Mouse (Mus musculus) adrenal gland, adult 2 months (tissue): Measurements from ENCODE around the gene Rab10. TPM values are rescaled to one million over a fixed set of nuclear protein-coding genes. Genes with fewer than 3 reads are reported as not detected.

Experiments
- DNase-seq: peaks from one replicate; pipeline ENCODE4 v3.0.0; 2021
- polyA plus RNA-seq: library from polyadenylated mRNA; depleted of rRNA; stranded (reverse); fragments of >200 nt; gene quantifications from 2 replicates; pipeline ENCODE4 v1.2.3, GENCODE M21; 2012; rRNA removed
- total RNA-seq, 2 experiments: library from RNA; stranded (reverse); gene quantifications; 2 replicates each; pipeline ENCODE4 v1.2.3; 2021

Rab10 gene
- total and polyA plus RNA-seq, 3 experiments, result 65.6 to 206 (median 195) TPM

DNA sequence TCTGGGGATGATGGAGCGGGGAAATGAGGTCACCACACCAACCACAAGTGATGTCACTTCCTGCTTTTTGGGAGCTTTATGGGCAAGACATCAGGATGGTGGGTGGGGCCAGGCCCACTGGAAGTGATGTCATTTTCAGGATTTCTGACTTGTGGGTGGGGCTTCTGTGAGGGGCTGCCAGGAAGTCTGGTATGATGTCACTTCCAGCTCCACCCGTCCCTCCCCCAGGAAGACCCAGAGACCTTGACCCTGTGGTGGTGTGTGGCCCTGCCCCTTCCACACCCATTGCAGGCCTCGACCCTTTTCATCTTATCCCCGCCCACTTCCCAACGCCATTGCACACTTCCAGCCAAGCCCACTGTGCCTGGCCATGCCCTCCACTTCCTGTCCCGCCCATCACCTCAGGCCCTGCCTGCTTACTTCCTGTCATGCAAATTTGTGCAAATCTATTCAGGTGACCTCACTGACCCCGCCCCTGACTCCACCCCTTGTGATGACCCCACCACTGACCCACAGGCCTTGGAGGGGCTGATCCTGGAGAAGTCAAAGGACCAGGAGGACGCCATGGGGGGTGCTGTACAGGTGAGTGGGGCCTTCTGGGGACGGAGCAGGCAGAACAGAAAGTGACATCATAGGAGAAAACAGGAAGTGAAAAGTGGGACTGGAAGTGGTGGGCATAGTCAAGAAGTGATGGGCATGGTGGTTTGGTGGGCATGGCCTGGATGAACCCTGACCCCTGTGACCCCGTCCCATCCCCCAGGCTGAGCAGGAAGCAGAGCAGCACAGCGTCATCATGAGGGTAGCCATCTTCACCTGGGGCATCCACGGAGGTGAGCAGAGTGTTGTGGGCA lies 72.7 kb downstream of the Rab10 start:
- peak; percentile 28 for DNase-seq

DNA sequence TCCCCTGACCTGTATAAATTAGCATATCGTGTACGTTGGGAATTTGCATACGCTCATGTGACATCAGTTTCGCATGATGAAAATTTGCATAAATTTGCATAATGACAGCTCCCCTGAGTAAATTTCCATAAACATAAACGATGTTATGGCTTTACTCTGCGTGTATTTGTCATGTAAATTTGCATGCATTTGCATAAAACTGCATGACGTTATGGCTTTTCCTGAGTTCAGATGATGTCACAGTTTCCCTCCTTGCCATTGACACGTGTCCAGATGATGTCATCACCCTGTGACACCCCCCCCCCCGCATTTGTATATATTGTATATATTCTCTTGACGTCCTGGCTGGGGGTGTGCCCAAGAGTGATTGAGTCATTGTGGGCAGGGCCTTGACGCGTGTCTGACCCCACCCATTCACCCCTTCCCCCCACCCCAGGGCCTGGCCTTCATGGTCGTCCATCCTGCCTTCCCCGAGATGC lies 73.6 kb downstream of the Rab10 start:
- no peak for DNase-seq

DNA sequence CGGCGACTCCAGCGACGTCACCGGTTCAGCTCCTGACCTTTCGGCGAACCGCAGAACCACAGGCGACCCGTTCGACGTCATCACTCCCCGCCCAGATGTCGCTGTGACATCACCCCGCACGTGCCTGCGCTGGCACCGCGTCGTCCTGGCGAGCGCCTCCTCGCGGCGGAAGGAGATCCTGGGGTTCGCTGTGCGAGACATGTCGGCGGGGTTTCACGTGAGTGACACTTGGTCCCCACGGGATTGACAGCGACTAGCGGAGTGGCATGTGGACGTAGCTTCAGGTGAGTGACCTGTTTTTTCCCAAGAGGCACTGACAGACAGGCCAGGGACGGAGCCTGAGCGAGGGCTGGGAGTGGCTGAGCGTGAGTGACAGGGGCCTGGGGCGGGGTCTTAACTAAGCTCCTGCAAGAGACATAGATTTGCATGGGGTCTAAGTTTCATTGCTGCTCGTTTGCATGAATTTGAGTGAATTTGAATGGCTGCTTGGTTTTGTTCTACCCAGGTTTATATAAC lies 74.1 kb downstream of the Rab10 start:
- DNase-seq, result peak; percentile 94

DNA sequence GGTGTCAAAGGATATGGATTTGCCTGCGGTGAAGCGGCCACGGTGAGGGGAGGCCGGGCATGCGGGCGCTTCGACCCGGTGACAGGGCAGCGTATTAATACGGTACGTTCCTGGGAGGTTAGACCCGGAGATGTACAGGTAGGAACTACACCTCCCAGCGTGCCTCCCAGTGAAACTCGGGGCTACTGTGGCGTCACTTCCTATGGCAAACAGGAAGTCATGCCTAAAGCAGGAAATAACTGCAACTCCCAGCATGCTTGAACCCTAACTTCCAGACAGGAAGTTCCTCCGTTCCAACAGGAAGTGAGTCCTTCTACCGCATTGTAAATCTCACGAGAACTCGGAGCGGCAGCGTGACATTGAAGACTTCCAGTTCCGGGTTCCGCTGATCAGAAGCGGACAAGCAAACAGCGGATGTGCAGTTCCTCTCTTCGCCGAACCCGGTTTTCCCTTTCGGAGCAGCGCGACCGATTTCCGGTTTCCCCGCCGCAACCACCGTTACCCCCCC lies 74.6 kb downstream of the Rab10 start:
- peak; percentile 93 for DNase-seq

DNA sequence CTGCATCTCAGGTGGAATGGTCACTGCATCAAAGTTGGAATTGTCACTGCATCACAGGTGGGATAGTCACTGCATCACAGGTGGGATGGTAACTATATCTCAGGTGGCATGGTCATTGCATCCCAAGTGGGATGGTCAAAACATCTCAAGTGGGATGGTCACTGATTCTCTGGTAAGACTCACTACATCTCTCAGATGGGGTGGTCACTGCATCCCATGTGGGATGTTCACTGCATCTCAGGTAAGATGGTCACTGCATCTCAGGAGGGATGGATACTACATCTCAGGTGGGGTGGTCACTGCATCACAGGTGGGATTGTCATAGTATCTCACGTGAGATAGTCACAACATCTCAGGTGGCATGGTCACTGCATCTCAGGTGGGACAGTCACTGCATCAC lies 75.7 kb downstream of the Rab10 start:
- no peak for DNase-seq

DNA sequence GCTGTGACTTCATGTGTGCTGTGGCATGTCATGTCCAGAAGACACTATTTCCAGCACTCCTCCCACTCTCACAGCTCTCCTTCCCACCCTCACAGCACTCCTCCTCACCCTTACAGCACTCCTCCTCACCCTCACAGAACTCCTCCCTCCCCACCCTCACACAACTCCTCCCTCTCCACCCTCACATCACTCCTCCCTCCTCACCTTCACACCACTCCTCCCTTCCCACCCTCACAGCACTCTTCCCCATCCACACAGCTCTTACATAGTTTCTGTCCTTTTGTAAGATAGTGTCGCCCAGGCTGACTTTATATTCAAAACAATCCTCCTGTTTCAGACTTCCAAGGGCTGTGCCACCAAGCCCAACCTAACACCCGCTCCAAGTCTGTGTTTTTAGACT lies 86.4 kb downstream of the Rab10 start:
- no peak for DNase-seq

DNA sequence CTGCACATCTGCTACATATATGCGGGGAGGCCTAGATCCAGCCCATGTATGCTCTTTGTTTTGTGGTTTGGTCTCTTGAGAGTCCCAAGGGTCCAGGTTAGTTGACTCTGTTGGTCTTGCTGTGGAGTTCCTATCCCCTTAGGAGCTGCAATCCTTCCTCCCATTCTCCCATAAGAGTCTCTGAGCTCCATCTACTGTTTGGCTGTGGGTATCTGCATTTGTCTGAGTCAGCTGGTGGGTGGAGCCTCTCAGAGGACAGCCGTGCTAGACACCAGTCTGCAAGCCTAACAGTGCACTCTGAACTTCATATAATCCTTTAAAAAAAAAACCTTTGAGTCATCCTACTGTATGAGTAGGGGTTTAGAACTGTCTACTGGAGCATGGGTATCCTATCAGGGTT lies 99.6 kb downstream of the Rab10 start:
- DNase-seq, result peak; percentile 70

DNA sequence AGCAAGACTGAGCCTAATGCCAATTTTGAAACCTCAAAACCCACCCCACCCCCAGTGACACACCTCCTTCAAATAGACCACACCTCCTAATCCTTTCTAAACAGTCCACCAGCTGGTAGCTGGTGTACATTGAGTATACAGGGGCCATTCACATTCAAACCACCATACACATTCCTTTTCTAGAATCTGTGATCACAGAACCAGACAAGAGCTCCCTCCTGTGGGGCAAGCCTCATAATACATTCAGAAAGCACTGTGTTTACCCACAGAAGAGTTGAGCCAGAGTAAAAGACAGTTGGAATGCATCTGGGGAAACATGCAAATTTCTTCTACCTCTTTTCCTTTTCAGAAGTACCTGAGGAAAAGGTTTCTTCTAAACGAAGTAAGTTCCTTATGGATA lies 100.6 kb downstream of the Rab10 start:
- DNase-seq, result peak; percentile 15

Other genes starting within 250 kb of the Rab10 start
- gene Kif3c, start 55.2 kb upstream of the Rab10 start, total RNA-seq, result 10 to 100 TPM; 17.5 to 26.9 TPM
- 11.3 and 21.2 TPM in 2 replicates for gene Kif3c, start 55.2 kb upstream of the Rab10 start, polyA plus RNA-seq
- gene Asxl2, start 116.9 kb upstream of the Rab10 start, total RNA-seq, result 10 to 100 TPM; 29.9 to 40.4 TPM
- gene Asxl2, start 116.9 kb upstream of the Rab10 start, polyA plus RNA-seq, result 6.4 and 6.7 TPM in 2 replicates